Mouse (Mus musculus): ENCODE results near the gene Qars. TPM values are rescaled to one million over a fixed set of nuclear protein-coding genes. Genes with fewer than 3 reads are reported as not detected.

Gene Qars
- total RNA-seq, 2 experiments from 2014 or later, result 67.5 to 79.2 TPM

GRCm38 (mm10) chr9:108485301-108485875, 22.1 kb upstream of the Qars start:
- no peak for ATAC-seq (replicated peaks; ENCODE audit: low FRiP score, poor library complexity, severe bottlenecking)

GRCm38 (mm10) chr9:108486973-108487530, 20.5 kb upstream of the Qars start:
- ATAC-seq (replicated peaks; ENCODE audit: low FRiP score, poor library complexity, severe bottlenecking), result no peak

GRCm38 (mm10) chr9:108488403-108488802, 19.1 kb upstream of the Qars start:
- ATAC-seq (replicated peaks; ENCODE audit: low FRiP score, poor library complexity, severe bottlenecking), result no peak

- ATAC-seq (replicated peaks; ENCODE audit: low FRiP score, poor library complexity, severe bottlenecking), result no peak
Measured at GRCm38 (mm10) chr9:108489215-108489614, 18.3 kb upstream of the Qars start.

GRCm38 (mm10) chr9:108489702-108490558, 17.6 kb upstream of the Qars start:
- no peak for ATAC-seq (replicated peaks; ENCODE audit: low FRiP score, poor library complexity, severe bottlenecking)

GRCm38 (mm10) chr9:108490559-108491285, 16.8 kb upstream of the Qars start, which contains the start of gene Usp19:
Gene Usp19, plus strand, starts transcription at chr9:108490602.
- ATAC-seq (replicated peaks; ENCODE audit: low FRiP score, poor library complexity, severe bottlenecking), result peak; percentile 91

GRCm38 (mm10) chr9:108491286-108491580, 16.3 kb upstream of the Qars start:
- ATAC-seq (replicated peaks; ENCODE audit: low FRiP score, poor library complexity, severe bottlenecking), result peak; percentile 9; the same call in 1 of the 2 replicates

- ATAC-seq (replicated peaks; ENCODE audit: low FRiP score, poor library complexity, severe bottlenecking), result 0 out of 2 replicates have a peak, but pooled peaks have one; percentile 11
Measured at GRCm38 (mm10) chr9:108492043-108492750, 15.3 kb upstream of the Qars start.

GRCm38 (mm10) chr9:108493246-108493645, 14.3 kb upstream of the Qars start:
- ATAC-seq (replicated peaks; ENCODE audit: low FRiP score, poor library complexity, severe bottlenecking), result no peak

- no peak for ATAC-seq (replicated peaks; ENCODE audit: low FRiP score, poor library complexity, severe bottlenecking)
Measured at GRCm38 (mm10) chr9:108494146-108494825, 13.2 kb upstream of the Qars start.

GRCm38 (mm10) chr9:108494905-108495304, 12.6 kb upstream of the Qars start:
- ATAC-seq (replicated peaks; ENCODE audit: low FRiP score, poor library complexity, severe bottlenecking), result no peak

GRCm38 (mm10) chr9:108499231-108499630, 8.3 kb upstream of the Qars start:
- no peak for ATAC-seq (replicated peaks; ENCODE audit: low FRiP score, poor library complexity, severe bottlenecking)

- no peak for ATAC-seq (replicated peaks; ENCODE audit: low FRiP score, poor library complexity, severe bottlenecking)
Measured at GRCm38 (mm10) chr9:108499943-108500342, 7.6 kb upstream of the Qars start.

GRCm38 (mm10) chr9:108506901-108507300, 605 bp upstream of the Qars start:
- no peak for ATAC-seq (replicated peaks; ENCODE audit: low FRiP score, poor library complexity, severe bottlenecking)

GRCm38 (mm10) chr9:108508776-108509175, 1.3 kb downstream of the Qars start:
- ATAC-seq (replicated peaks; ENCODE audit: low FRiP score, poor library complexity, severe bottlenecking), result no peak

- ATAC-seq (replicated peaks; ENCODE audit: low FRiP score, poor library complexity, severe bottlenecking), result peak; percentile 96
Measured at GRCm38 (mm10) chr9:108516380-108517251, 9.1 kb downstream of the Qars start, which contains the start of gene Qrich1. Gene Qrich1, plus strand, starts transcription at chr9:108516806.

GRCm38 (mm10) chr9:108517253-108517930, 9.9 kb downstream of the Qars start:
- ATAC-seq (replicated peaks; ENCODE audit: low FRiP score, poor library complexity, severe bottlenecking), result peak; percentile 53

GRCm38 (mm10) chr9:108517931-108518332, 10.4 kb downstream of the Qars start:
- peak; percentile 10; the same call in 1 of the 2 replicates for ATAC-seq (replicated peaks; ENCODE audit: low FRiP score, poor library complexity, severe bottlenecking)

Data from erythroid progenitor cell, adult 5-6 weeks (primary cell).